Mouse (Mus musculus) lung, adult 18-20 months (tissue): ENCODE measurements around the gene Notch1.

Experiments
- DNase-seq, 2 experiments: peaks; one replicate each; pipeline ENCODE4 v3.0.0; 2022; ENCODE audit warnings: mixed read lengths in 2 of 2

Gene Notch1

DNA sequence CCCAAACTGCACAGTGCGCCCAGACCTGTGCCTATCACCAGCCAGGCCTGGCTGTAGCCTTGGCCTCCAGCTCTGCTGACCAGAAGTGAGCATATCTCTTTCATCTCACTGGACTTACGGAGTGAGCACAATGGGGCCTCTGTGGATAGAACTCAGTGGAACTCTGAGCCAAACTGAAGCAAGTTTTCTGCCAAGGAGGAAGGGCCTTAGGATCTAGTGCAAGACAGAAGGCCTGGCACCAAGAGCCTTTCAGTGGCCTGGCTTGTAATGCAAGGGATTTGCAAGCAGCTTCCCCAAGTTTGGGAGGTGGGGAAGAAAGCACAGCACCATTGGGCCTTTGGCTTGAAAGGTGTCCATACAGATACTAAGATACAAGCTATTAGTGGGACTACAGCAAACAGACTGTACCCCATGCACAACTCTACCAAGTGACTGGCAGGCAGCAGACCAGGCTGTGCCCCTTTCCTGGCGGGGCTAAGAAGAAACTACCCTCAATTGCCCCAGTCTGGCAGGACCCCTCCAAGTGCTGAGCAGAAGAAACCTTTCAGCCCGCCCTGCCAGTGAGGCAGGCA lies 16.4 kb downstream of the Notch1 start:
- peak in 1 of 2 experiments; percentile 64 for DNase-seq

DNA sequence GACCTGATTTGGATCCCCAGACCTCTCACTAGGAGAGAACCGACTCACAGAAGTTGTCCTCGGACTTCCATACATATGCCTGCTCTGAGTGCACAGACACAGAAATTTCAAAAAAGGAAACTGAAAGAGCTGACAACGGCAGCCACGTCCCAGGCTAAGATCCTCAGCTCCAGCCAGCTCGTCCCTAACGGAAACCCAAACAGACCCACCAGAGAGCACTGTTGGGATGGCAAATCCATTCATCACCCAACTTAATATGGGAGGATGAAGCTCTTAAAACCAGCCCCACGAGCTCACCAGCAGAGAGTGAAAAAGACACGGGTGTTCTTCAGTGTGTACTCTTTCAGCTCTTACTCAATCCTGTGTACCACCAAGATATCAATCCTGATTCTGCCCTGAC lies 17.8 kb downstream of the Notch1 start:
- DNase-seq = no peak

DNA sequence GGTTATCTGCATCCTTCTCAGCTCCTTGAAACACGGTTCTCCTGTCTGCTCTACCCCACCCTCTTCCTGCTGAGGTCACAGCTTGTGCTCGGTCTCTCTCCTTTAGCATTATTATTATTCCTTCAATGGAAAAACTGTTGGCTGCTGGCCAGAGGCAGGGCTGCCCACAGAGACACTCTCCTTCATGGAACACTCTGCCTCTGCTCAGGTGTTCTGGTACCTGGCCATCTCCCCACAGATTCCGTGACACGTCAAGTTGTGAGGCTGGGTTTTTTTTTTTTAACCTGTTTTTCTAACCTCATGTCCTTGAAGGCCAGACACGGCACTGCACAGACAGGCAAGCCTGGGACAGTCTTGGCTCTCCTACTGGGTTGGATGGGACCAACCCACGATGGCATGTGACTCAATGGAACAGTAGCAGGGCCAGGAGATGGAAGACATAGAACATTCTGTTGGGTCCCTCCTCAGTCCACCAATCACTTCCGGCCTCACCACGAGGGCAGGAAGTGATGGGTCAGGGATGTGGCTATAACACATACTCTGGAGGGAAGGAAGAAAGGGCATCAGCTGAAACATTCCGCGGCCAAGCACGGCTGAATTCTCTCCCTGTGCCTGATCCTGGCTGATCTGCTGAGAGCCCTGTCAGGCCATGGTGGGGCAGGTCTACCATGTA lies 18.5 kb downstream of the Notch1 start:
- peak; percentile 65 to 79 for DNase-seq

DNA sequence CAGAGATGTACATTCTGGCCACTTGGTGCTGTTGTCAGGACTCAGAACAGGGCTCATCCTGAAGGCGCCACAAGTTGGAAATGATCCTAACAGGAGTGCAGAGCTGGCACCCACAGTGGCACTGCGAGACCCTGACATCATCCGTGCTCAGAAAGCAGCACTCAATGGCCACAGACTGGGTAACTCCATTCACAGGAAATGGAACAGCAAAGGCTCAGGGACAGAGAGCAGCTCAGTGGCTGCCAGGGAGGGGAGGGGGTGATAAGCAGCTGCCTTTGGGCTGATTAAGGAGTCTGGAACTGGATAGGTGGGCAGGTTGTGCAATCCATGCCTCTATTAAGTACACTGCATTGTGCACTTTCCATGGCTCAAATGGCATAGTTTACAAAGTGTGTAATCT lies 20.0 kb downstream of the Notch1 start:
- DNase-seq = peak; percentile 61 to 78

DNA sequence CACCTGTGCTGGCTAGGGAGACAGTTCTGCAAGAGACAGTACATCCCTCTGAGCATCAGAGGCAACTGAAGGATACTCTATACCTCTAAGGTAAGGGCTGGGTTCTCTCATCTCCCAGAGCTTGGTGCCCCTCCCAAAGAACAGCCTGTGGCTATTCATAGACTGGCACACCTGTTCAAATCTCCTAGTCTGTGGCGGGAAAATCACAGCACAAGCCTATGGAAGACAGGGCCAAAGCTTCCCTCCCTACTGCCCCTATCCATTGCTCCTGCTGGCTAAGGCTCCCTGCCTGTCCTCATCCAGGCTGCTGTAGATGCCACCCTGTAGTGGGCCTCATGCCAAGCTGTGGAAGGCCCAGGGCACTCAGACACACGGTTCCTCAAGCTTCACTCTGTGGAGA lies 20.8 kb downstream of the Notch1 start:
- DNase-seq = no peak

DNA sequence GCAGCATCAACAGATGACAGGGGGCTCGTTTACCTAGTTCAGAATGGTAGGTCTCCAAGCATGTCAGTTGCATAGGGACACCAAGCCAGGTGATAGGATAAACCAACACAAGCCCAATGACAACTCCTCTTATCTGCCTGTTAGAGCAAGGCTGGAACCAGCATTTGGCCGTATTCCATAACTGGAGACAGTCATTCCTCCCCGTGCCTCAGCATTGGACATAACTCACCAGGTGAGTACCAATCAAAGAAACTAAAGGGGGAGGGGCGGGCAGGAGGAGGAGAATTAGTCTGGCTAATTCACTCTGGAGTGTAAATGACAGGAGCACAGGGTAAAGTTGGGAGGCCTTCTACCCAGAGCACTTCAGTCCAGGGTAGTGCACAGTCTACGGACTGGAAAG lies 21.5 kb downstream of the Notch1 start:
- no peak for DNase-seq

DNA sequence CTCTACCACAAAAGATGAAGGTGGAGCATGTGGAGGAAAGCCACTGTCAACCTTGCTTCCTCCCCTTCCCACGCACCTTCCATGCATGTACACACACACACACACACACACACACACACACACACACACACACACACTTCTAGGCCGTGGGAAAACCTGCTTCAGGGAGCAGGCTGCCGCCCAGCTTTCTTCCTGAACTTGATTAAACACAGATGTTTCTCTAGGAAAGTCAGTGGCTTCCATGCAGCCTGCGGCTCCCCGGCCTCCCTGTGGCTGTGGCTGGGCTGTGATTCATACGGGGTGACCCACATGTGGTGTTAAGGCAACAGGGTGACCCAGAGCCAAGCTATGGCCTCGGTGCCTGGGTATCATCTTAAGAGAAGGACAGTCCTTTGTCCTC lies 22.1 kb downstream of the Notch1 start:
- DNase-seq = no peak

DNA sequence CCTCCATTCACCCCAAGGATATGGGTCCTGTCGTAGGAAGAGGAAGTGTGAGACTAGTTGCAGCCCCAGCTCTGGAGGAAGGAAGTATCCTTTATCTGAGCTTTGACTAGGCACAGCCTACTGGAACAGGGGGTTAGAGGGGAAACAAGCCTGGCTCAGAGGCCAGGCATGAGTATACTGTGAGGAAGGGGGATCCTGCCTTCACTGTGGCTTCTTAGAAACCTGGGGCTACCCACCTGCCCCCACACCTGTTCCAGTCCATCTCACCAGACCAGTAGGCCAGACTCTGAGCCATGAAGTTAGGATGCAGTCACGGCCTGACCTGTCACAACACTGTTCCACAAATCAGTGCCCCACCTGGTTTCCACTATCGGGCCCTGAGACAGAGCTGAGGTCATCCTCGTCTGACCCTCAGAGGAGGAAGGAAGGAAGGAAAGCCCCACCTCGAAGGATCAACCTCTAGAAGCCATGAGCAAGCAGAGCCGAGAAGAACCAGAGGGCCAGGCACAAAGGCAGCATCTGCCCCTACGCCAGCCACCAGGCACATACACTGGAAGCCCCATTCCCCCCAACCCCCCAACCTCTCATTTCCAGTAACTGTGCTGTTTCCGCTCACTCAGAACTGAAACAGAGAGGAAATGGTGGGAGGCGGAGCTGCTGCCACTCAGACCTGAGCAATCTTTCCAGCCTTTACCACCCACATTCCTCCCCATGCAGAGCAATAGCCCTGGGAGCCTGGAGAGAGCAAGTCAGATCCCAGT lies 23.3 kb downstream of the Notch1 start:
- DNase-seq = peak; percentile 50 to 70

DNA sequence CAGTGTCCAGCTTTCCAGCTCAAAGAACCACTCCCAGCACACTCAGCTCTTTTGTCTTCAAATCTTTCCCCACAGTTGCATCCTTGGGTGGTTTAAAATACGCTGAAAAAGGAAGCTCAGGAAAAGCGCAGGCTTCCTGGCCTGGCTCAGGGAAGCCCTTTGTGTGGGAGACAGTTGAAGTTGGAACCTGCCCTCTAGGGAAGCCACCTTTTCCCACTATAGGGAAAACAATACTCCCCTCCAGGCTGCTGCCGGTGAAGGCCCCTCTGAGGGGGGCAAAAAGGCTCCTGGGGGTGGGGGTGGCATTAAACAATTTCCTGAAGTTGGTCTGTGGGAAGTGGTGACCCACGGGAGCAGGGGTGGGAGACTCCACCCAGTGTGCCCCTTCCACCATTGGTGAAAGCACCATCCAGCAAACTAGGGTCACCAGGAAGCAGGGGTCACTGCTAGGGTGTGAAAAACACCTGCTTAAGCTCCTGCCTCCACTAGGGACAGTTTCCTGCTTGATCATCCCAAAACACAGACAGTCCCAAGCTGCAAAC lies 25.6 kb downstream of the Notch1 start:
- peak in 1 of 2 experiments; percentile 58 for DNase-seq

DNA sequence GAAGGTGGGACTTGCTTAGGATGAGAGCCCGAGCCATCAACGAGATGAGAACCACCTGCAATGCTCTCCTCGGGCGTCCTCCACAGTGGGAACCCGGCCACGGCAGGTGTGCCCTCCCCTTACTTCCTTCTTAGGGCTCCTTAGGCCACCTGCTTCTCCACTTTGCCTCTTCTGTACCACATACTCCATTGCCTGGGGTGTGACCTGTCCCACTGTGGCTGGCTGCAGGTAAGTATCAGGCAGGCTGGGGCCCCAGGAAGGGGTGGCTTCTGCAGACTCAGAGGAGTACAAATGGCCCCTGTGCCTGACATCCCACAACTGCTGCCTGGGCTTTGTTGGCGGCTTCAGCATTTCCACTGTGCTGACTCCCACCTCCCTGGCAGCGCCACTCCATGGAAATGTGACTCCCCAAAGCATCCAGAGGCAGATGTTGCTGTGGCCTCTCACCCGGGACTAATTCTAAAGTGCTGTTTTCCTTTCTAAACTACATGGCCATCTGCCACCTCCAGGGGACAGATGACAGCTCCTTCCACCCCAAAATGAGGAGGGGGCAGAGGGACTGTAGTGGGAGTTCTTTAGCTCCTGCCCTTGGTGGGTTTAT lies 27.8 kb downstream of the Notch1 start:
- peak in 1 of 2 experiments; percentile 55 for DNase-seq

DNA sequence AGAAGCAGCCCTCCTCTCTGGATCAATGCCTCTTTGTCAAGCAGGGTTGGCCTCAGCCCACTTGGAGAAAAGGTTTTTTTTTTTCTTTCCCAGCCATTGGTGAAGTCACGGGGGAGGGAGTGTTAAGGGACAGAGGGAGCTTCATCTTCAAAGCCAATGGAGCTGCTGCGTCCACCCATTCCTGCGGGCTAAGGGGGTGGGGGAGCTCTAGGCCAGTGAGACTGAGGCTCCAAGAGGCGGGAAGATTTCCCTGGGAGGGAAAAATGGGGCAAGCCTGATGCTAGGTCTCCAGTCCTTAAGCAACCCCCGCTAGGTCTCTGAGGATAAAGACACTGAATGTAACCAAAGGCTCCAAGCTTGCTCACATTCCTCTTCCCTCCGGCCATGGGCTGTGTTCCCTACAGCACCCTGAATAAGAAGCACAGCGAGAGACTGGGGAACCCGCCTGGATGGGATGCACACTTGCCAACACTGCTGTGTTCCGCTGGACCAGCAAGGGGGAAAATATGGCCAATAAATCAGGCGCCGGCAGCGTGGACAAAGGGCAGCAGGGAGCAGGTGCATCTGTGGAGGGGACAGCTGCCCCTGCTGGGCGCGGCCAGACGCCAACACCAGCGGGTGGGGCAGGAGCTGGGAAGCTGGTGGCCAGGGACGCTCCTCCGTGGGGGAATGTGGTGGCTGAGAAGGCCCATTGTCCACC lies 29.0 kb downstream of the Notch1 start:
- DNase-seq = no peak

DNA sequence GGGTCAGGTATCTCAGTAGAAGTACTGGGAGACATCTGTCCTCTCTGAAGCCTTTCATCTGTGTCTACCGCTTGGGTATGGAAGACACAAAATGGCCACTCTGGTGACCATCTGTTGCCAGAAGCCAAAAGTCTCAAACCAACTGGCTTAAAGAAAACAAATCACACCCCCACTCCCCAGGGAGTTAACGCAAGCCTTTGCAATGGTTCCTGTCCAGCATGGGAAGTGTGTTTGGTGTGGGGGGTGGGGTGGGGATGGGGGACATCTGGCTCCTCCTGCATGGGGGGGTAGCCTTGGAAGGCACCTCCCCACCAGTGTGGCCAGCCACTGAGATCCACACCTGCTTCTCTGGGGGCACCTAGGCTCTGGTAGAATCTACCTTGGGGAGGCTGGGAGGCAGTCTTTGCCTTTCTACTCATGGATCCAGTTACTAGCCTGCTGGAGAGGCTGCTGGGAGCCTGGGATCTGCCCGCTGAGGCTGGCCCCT lies 29.6 kb downstream of the Notch1 start:
- no peak for DNase-seq

DNA sequence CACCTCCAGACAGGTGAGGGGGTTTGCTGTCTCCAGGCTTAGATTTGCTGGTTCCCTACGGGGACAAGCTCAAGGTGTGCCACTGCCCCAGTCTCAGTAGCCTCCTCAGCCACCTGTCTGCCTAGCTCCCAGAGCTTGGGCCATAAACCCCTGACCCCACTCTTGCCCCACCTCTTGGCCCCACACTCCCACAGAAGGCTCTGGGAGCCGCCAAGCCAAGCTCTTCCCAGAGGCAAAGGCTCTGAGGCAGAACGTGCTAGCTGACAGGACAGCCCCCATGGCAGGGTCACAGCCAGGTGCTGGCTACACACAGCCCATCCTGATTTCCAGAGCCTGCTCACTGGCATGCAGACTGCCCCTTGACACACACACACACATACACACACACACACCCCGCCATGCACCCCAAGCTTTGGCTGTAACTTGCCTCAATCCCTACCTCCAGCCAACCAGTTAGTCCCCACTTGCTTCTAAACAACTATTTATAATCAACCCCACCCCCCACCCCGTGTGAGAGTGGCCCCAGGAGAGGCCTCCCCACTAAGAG lies 30.1 kb downstream of the Notch1 start:
- no peak for DNase-seq

DNA sequence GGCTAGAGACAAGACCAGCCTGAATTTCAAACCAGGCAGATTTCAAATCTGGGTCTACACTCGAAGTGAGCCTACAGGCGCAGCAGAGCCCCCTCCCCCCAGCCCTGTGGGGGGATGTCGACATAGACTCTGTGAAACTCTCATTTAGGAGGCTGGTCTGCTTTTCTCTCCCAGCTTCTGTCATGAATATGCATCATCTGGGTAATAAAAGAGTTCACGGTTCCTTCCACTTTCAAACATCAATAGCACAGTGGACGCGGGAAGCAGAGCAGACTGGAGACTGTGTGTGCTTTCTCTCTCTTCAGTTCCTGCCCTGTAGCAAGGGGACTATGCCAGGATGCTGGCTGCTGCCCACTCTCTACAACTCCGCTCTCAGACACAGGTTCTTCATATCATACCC lies 30.8 kb downstream of the Notch1 start:
- no peak for DNase-seq

DNA sequence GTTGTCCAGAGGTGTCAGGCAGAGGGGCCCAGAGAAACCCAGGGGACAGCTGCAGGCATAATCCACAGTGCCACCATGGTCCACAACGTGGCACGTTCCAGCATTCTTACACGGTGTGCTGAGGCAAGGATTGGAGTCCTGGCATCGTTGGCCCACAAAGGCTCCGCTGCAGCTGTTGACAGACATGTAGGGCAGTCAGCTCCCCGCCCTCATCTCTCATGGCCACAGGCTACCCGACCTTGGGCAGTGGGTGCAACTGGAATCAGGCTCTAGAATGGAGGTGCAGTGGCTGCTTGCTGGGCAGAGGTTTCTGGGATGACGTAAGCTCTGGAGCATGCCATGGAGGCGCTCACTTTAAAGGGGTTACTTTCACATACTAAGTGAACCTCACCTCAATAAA lies 31.2 kb downstream of the Notch1 start:
- DNase-seq = no peak

DNA sequence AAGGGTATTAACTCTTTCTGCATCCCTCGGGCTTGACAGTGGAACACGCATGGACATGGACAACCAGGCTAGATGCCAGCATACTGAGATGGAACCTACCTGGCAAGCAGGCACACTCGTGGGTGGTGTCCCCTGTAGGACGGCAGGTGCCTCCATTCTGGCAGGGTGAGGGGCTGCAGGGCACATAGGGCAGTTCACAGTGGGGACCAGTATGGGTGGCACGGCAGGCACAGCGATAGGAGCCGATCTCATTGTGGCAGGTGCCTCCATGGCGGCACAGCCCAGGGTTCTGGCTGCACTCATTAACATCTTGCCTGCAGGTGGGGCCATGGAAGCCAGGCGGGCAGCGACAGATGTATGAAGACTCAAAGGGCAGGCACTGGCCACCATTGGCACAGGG lies 32.3 kb downstream of the Notch1 start:
- no peak for DNase-seq

DNA sequence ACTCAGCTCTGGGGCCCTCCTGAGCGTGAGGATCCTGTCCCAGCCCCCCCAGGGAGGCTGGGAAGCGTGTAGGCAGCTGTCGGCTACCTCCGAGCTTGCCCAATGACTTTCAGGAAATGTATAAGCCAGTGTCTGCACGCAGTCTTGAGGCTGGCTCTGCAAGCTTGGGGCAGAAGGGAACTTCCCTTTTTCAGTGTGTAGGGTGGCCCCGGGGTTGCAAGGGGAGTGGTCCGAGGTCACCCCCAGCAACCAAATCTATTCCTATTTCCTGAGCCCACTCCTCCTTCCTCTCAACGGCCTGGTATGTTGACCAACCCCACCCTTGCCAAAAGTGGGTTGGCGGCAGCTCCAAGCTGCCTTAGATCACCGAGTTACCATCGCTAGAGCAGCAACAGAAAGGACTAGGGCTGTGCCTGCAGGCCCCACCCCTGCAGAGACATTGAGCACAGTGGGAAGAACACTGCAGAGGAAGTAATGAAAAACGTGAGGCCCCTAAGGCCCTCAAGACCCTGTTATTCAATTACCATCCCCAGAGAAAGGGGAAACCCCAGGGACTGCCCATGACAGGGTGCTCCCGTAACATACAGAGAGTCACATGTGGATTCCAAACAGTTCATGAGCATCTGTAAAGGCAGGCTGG lies 33.1 kb downstream of the Notch1 start:
- peak; percentile 54 to 59 for DNase-seq

DNA sequence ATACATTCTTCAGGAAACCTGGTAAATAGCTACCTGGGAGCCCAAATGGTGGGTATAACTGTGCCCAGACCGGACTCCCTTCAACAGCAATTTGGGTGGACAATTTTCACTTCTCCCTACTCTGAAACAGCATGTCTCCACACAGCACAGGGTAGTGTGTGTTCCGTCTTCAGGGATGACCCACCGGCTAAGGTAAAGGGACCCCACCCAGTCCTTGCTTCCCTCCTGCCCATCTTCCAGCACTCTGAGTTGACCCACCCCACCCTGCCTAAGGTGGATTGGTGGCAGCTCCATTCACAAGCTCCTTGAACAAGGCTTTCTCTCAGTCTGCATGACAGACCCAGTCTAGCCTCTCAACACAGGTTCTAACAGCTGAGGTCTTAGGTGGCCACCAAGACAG lies 33.6 kb downstream of the Notch1 start:
- DNase-seq = no peak

DNA sequence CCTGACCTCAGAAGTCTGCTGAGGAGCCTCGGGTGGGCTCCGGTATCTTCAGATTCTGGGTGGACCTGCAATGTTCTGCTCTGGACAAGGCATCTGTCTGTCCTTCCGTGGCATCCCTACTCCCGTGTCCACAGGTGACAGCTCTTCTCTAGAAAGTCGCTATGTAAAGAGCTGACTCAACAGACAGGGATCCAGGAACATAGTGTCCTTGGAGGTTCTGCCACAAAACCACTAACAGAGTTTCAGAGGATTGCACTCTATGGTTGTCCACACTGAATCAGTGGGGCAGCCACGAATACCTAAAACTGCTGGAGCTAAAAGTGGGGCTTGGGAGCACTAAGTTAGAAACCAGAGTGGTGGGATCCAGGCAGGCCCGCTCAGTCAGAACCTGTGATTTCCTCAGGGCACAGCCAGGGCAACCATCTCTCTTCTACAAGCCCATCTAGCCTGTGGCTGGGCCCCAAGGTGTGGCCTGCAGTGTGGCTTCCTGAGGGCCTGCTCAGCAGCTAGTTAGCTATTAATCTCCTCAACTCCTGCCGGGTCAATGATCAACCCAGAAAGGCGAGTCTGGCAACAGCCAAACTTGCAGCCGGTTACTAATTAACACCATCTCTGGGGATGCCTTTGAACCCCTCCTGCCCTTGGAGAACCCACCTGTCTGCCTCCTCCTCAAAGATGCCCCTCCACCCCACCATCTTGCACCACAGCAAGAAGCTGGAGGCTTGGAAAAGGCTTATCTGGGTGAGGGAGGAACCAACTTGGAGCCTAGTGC lies 34.6 kb downstream of the Notch1 start:
- peak; percentile 67 to 78 for DNase-seq

DNA sequence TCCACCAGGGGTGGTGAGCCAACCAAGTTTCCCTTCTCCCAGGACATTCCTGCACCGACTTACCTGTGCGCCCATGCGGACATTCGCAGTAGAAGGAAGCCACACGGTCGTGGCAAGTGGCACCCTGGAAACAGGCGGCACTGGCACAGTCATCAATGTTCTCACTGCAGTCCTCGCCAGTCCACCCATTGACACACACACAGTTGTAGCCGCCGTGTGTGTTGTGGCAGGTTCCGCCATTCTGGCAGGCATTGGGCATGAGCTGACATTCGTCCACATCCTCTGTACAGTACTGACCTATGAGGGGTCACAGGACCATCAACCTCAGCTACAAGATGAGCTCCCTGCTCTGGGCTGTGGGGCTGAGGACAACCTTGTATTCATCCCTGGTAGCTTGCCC lies 35.6 kb downstream of the Notch1 start:
- no peak for DNase-seq

DNA sequence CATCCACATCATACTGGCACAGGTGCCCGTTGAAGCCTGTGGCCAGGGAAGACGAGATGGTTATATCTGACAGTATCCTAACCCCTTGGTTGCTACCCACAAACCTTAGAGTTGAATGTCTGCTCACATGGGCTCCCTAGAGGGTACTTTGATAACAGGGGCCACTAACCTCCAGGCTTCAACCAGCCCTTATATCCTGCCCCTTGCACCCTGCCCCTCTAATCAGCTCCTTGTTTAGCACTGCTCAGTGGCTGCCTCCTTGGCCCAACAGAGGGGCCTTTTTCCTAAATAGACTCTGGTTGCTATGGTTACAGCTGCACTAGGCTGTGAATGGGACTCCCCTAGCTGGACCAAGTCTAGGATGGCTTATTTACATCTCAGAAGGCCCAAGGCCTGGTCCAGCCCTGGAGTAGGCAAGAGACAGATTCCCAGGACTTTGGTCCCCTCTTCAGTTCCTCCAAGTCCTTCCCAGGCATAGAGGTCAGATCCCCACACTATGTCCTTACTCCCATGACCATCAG lies 37.7 kb downstream of the Notch1 start:
- no peak for DNase-seq
